Mouse (Mus musculus): ENCODE measurements around the gene Map2k5.

Map2k5 gene

GRCm38 (mm10) chr9:63145249-63146125 is 232.2 kb downstream of the Map2k5 start:
- DNase-seq (ENCODE audit: low spot score), result peak; percentile 54

- no peak for DNase-seq (ENCODE audit: low spot score)
Observed at GRCm38 (mm10) chr9:63144502-63145248, 233.0 kb downstream of the Map2k5 start.

GRCm38 (mm10) chr9:63143641-63144501 is 233.8 kb downstream of the Map2k5 start:
- peak; percentile 54 for DNase-seq (ENCODE audit: low spot score)

GRCm38 (mm10) chr9:63143227-63143626 is 234.5 kb downstream of the Map2k5 start:
- DNase-seq (ENCODE audit: low spot score), result no peak

- DNase-seq (ENCODE audit: low spot score), result no peak
Observed at GRCm38 (mm10) chr9:63142335-63143036, 235.2 kb downstream of the Map2k5 start.

GRCm38 (mm10) chr9:63141641-63142334 is 235.9 kb downstream of the Map2k5 start:
- peak; percentile 55 for DNase-seq (ENCODE audit: low spot score)

- DNase-seq (ENCODE audit: low spot score), result no peak
Observed at GRCm38 (mm10) chr9:63140211-63140610, 237.5 kb downstream of the Map2k5 start.

- peak; percentile 9 for DNase-seq (ENCODE audit: low spot score)
Observed at GRCm38 (mm10) chr9:63139661-63140060, 238.0 kb downstream of the Map2k5 start.

GRCm38 (mm10) chr9:63138481-63138967 is 239.2 kb downstream of the Map2k5 start:
- DNase-seq (ENCODE audit: low spot score), result peak; percentile 64

GRCm38 (mm10) chr9:63137615-63137915 is 240.1 kb downstream of the Map2k5 start:
- no peak for DNase-seq (ENCODE audit: low spot score)

- peak; percentile 55 for DNase-seq (ENCODE audit: low spot score)
Observed at GRCm38 (mm10) chr9:63136756-63137614, 240.7 kb downstream of the Map2k5 start.

- no peak for DNase-seq (ENCODE audit: low spot score)
Observed at GRCm38 (mm10) chr9:63136241-63136640, 241.5 kb downstream of the Map2k5 start.

- DNase-seq (ENCODE audit: low spot score), result peak; percentile 83
Observed at GRCm38 (mm10) chr9:63135801-63136200, 241.9 kb downstream of the Map2k5 start.

GRCm38 (mm10) chr9:63135356-63135755 is 242.3 kb downstream of the Map2k5 start:
- DNase-seq (ENCODE audit: low spot score), result no peak

- DNase-seq (ENCODE audit: low spot score), result no peak
Observed at GRCm38 (mm10) chr9:63133659-63134058, 244.0 kb downstream of the Map2k5 start.

- peak; percentile 94 for DNase-seq (ENCODE audit: low spot score)
Observed at GRCm38 (mm10) chr9:63132673-63133601, 244.8 kb downstream of the Map2k5 start.

- DNase-seq (ENCODE audit: low spot score), result peak; percentile 70
Observed at GRCm38 (mm10) chr9:63131957-63132602, 245.6 kb downstream of the Map2k5 start.

- DNase-seq (ENCODE audit: low spot score), result no peak
Observed at GRCm38 (mm10) chr9:63129641-63130041, 248.1 kb downstream of the Map2k5 start.

Data from embryo, embryonic 10.5 days (tissue).